Mouse (Mus musculus) lung, adult 2 months (tissue): ENCODE measurements around the gene Hsh2d. TPM values are rescaled to one million over a fixed set of nuclear protein-coding genes. Genes with fewer than 3 reads are reported as not detected.

Experiments
- DNase-seq: peaks from one replicate; pipeline ENCODE4 v3.0.0; 2022
- H3K4me1 ChIP-seq: fragments of 200-500 bp; 2 replicates; pipeline ENCODE4 v1.6.1; 2011; ENCODE audit warnings: low read length; ENCODE audit not compliant: control insufficient read depth, insufficient read depth
- H3K4me3 ChIP-seq: fragments of 200-500 bp; replicated peaks from 2 replicates; pipeline ENCODE3; 2011; ENCODE audit warnings: low read depth, mild to moderate bottlenecking, control low read depth, low read length; ENCODE audit errors: extremely low read depth
- CTCF ChIP-seq: fragments of 200-500 bp; IDR thresholded peaks from 2 replicates; pipeline ENCODE4 v1.5.1; 2011; ENCODE audit warnings: mild to moderate bottlenecking, low read length, control low read depth; ENCODE audit not compliant: insufficient read depth
- POLR2A ChIP-seq: fragments of 200-500 bp; IDR thresholded peaks from 2 replicates; pipeline ENCODE4 v1.6.1; 2011; ENCODE audit warnings: low read depth, mild to moderate bottlenecking, control low read depth, low read length, borderline replicate concordance; ENCODE audit errors: extremely low read depth
- WGBS: fragments of 180-500 bp; shearing (Covaris S2); methylation state at CpG from one replicate; pipeline ENCODE4 v1.1.7; 2018; 5-methylcytosine and 5-hydroxymethylcytosine counted together
- polyA plus RNA-seq: library from polyadenylated mRNA; depleted of rRNA; stranded (reverse); fragments of >200 nt; gene quantifications from 2 replicates; pipeline ENCODE4 v1.2.3, GENCODE M21; 2012; rRNA removed

The Hsh2d gene
- polyA plus RNA-seq: 1.6 and 1.8 TPM in 2 replicates

DNA sequence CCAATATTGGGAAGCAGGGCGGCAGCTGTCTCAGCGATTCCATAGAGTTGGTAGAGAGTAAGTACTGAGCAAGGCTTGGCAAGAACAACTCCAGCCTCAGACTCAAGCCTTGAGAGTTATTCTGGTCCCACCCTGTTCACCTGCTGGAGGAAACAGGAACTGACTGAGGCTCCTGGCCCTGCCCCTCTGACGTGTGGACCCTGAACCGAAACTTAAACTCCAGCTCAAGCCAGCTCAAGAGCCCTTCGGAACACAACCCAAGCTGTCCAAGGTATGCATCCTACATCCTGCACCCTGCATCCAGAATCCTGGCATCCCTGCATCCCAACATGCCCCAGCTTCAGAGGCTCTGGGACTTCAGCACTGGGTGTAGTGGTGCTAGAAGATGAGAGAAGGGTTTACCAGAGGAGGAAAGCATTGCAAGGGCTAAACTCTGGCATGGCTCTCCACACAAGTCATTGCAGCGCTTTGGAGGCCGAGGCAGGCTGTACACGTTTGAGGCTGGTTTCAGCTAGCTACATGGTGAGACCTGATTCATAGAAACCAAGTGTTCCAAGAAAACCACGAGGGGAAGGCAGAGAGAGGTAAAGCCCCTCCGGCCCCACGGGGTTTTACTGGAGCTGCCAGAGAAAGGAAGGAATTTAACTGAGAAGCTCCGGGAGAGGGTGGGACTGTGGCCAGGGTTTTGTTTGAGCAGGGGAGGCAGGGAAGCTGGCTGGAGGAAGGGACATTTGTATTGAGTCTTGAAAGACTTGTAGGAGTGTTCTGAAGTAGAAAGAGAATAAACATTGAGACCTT lies at the start of gene Hsh2d:
Hsh2d (plus strand) TSS at position 222 of the 798 bp plus-strand sequence.
- WGBS: 40% methylated on average over 12 of the region's 12 CpGs
- Histone ChIP-seq H3K4me1 (no peaks in the 10 kb centered on the region), H3K4me3 (peak within 1 kb of the TSS; percentile 47)
- DNase-seq: peak; percentile 30
- TF ChIP-seq CTCF (no peak), POLR2A (peak; percentile 27; the same call in 1 of the 2 replicates)

DNA sequence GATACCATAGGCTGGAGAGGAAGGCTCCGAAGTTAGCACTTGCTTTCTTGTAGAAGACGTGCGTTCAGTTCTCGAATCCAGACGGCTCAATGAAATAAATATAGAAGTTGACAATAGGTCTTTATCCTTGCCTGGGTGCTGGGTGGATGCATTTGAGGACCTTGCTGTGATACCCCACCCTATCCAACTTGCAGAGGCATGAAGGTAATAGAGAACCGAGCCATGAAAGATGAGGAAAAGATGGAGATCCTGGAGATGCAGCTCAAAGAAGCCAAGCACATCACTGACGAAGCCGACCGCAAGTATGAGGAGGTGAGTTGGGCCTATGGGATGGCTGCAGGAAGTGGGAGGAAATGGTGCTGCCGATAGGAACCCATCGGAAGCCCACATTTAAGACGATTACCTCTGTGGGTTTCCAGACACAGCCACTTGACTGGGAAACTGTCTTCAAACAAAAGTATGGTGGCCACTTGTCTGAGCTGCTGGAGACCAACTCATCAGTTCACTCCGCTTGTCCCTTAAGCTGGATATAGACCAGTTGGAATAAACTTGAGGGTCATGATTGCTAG lies 46.1 kb upstream of the Hsh2d start:
- H3K4me1 ChIP-seq: peaks cover 9% of the 10 kb centered on the region
- 87% methylated on average over 13 of the region's 13 CpGs for WGBS
- no peak for DNase-seq
- no peak for TF ChIP-seq CTCF
- TF ChIP-seq POLR2A: no peak
- no peak overlapping the region for H3K4me3 ChIP-seq

DNA sequence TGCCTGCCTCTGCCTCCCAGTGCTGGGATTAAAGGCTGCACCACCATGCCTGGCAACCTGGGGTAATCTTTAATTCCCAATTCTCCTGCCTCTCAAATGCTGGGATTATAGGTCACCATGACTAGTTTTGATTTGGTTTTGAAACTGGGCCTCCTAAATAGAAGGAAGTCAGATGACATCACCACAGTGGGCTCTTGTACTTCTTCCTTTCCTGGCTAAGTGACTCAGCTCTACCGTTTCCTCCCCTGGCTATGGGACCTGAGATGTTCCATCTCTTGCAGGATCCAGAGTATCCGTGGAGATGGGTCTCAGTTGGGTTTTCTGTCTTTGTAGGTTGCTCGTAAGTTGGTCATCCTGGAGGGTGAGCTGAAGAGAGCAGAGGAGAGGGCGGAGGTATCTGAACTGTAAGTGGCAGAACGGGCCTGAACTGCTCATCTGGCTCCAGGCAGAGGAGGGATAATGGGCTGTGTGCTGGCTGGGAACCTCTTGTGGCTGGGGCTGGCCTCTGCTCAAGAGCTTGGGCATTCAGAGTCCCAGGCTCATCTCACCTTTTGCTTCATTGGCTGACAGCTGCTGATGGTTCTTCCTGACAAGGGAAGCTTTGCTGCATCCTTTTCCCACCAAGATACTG lies 45.0 kb upstream of the Hsh2d start:
- H3K4me3 ChIP-seq: no peak overlapping the region
- DNase-seq: no peak
- H3K4me1 ChIP-seq: peaks cover 9% of the 10 kb centered on the region
- 76% methylated on average over 5 of the region's 5 CpGs for WGBS
- TF ChIP-seq POLR2A (no peak), CTCF (no peak)

DNA sequence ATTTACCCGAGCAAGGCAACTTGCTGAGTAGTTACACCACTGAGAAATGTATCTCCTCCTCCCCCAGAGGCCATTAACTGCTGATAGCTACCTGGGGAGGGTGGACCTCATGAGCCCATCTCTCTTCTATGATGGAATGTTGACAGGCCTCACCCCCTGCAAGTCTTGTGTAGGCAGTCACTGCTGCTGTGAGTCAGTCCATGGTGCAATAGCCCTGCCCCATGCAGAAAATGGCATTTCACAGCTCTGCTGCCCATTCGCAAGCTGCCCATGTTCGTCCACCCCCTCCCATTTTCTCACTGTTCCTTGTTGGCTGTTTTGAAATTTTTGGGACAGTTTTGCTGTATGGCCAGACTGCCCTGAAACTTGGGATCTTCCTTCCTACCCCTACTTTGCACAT lies 43.9 kb upstream of the Hsh2d start:
- WGBS: 70% methylated on average over 3 of the region's 3 CpGs
- no peak for TF ChIP-seq POLR2A
- Histone ChIP-seq H3K4me3 (no peak overlapping the region), H3K4me1 (peaks cover 9% of the 10 kb centered on the region)
- no peak for DNase-seq

DNA sequence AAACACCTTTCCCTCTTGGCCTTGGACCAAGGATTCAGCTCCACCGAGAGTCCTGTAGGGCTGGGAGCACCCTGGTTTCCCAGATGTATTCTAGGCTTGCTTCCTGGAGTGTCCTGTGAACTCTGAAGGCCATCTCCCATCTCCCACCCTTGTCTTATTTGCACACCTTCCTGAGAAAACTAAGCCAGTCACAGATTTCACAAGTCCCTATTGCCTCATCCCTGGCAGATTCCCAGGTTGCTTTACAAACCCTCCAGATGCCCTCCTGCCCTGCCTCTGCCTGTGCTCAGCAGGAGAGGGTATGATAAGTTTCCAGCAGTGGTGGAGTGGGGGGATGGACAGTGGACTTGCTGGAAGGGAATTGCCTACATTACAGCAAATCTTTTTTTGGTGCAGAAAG lies 43.4 kb upstream of the Hsh2d start:
- peak; percentile 63 for DNase-seq
- WGBS: 26% methylated on average over 1 of the region's 1 CpGs
- Histone ChIP-seq H3K4me1 (peaks cover 9% of the 10 kb centered on the region), H3K4me3 (no peak overlapping the region)
- TF ChIP-seq POLR2A: no peak
- no peak for TF ChIP-seq CTCF

DNA sequence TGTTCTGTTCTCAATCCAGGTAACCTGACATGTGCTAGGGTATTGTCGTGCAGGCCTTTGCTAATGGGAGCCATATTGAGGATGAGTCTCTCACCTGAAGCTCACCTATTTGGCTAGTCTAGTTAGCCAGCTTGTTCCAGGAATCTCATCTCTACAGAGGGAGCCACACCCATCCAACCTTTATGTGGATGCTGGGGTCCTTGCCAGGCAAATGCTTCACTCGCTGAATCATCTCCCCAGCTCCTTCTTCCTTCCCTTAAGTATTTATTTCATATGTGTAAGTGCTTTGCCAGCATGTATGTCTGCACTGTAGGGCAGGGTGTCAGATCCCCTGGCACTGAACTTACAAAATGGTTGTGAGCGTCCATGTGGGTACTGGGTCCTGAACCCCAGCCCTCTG lies 42.9 kb upstream of the Hsh2d start:
- Histone ChIP-seq H3K4me3 (no peak overlapping the region), H3K4me1 (peaks cover 9% of the 10 kb centered on the region)
- no peak for DNase-seq
- WGBS: 66% methylated on average over 3 of the region's 3 CpGs
- TF ChIP-seq POLR2A: no peak
- no peak for TF ChIP-seq CTCF

DNA sequence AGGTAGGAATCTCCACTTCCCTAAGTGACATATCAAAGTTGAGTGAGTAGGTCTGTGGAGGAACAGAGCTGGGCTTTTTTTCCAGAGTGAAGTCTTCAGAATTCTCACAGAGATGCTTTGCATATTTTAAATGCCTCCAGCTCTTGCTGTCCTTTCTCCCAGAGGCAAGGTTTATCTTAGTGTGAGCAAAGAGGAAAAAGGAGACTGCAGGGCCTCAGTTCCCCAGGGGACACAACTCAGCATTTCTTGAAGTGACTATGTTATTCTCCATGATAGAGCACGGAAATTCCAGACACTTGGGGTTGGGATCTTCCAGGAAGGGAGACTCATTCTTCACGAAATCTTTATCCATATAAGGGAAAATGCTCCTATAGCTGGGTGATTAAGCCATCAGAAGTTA lies 42.2 kb upstream of the Hsh2d start:
- 65% methylated on average over 2 of the region's 2 CpGs for WGBS
- no peak for DNase-seq
- TF ChIP-seq CTCF (no peak), POLR2A (no peak)
- no peak overlapping the region for H3K4me3 ChIP-seq
- H3K4me1 ChIP-seq: peaks cover 7% of the 10 kb centered on the region

DNA sequence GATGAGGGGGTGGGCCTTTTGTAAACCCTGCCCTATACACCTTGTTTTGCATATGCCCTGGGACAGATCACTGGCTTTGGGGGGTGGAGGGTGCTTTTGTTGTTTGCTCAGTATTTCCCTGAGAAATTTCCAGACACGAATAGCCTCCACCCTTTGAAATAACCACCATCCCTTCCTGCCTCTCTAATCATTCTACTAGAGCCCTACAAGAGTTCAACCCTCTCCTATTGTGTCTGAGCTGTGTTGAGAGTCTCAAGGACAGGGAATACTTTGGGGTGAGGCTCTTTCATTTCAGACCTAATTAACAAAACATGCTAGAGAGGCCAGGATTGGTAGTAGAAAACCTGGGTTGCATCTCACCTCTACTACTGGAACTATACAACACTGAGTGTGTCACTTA lies 40.4 kb upstream of the Hsh2d start:
- Histone ChIP-seq H3K4me3 (no peak overlapping the region), H3K4me1 (peaks cover 7% of the 10 kb centered on the region)
- 33% methylated on average over 1 of the region's 1 CpGs for WGBS
- no peak for DNase-seq
- TF ChIP-seq POLR2A: no peak
- no peak for TF ChIP-seq CTCF

GRCm38 (mm10) chr8:72151418-72152078 lies 37.9 kb upstream of the Hsh2d start:
- WGBS: 68% methylated on average over 3 of the region's 3 CpGs
- Histone ChIP-seq H3K4me1 (0 out of 2 replicates have a peak, but pooled peaks cover under 1% of the 10 kb centered on the region), H3K4me3 (no peak overlapping the region)
- DNase-seq: no peak
- TF ChIP-seq POLR2A (no peak), CTCF (no peak)

- Histone ChIP-seq H3K4me1 (no peaks in the 10 kb centered on the region), H3K4me3 (no peak overlapping the region)
- DNase-seq: no peak
- no peak for TF ChIP-seq CTCF
- TF ChIP-seq POLR2A: no peak
Observed at GRCm38 (mm10) chr8:72153382-72153781, 36.1 kb upstream of the Hsh2d start.

GRCm38 (mm10) chr8:72158096-72158495 lies 31.3 kb upstream of the Hsh2d start:
- Histone ChIP-seq H3K4me3 (no peak overlapping the region), H3K4me1 (peaks cover 11% of the 10 kb centered on the region)
- no peak for TF ChIP-seq CTCF
- no peak for TF ChIP-seq POLR2A
- no peak for DNase-seq
- WGBS: 64% methylated on average over 2 of the region's 2 CpGs
